ENCODE assay signal across 10 mouse cellular contexts in genomic region chr19:23968125-23968861, GRCm38 (mm10).
DNase-seq lines count a peak whose midpoint lies in the region; ATAC-seq and TF ChIP-seq lines count a peak whose summit lies in the region.
"Had no signal": no experiment of that assay in that cellular context is flagged by ENCODE, and none has a peak within 500 bp of the region (broad histone marks: within the 10 kb centered on the region; RNA-seq: fewer than 3 reads in every experiment).

No protein-coding gene starts in this region.

- no peak for ATAC-seq in heart, embryonic 11.5 days (replicated peaks; ENCODE audit: insufficient number of reproducible peaks, low FRiP score, low TSS enrichment)
- ATAC-seq in heart, postnatal 0 days (ENCODE audit: insufficient read depth, low read depth) = 0 out of 2 replicates have a peak, but pooled peaks have one; percentile 10
- peak; percentile 20; the same call in 1 of the 2 replicates for ATAC-seq in lung, embryonic 14.5 days (ENCODE audit: insufficient read depth)
- ATAC-seq: forebrain, postnatal 0 days had no signal

- no peak overlapping the region for H3K9ac ChIP-seq in heart, embryonic 11.5 days (ENCODE audit: low read depth, low read length)
- H3K9ac ChIP-seq in heart, postnatal 0 days (replicated peaks; ENCODE audit: low read depth, low read length) = no peak overlapping the region
- no peak overlapping the region for H3K9ac ChIP-seq in lung, embryonic 14.5 days
- H3K9ac ChIP-seq: forebrain, postnatal 0 days had no signal

- no peaks in the 10 kb centered on the region for H3K9me3 ChIP-seq in heart, embryonic 11.5 days (replicated peaks; ENCODE audit: control insufficient read depth, low read length)
- no peaks in the 10 kb centered on the region for H3K9me3 ChIP-seq in heart, postnatal 0 days (replicated peaks; ENCODE audit: control insufficient read depth, low read length)
- no peaks in the 10 kb centered on the region for H3K9me3 ChIP-seq in lung, embryonic 14.5 days (ENCODE audit: low read depth, low read length)

- WGBS in heart, embryonic 11.5 days (ENCODE audit: insufficient replicate concordance) = 57% methylated on average over 5 of the region's 5 CpGs
- 59% methylated on average over 5 of the region's 5 CpGs for WGBS in heart, postnatal 0 days
- 51% methylated on average over 5 of the region's 5 CpGs for WGBS in lung, embryonic 14.5 days

- H3K4me1 ChIP-seq in heart, embryonic 11.5 days (ENCODE audit: control insufficient read depth, insufficient read depth, low read length) = peaks cover 42% of the 10 kb centered on the region
- peaks cover 51% of the 10 kb centered on the region for H3K4me1 ChIP-seq in heart, postnatal 0 days (ENCODE audit: control insufficient read depth, insufficient read depth)
- peaks cover 12% of the 10 kb centered on the region; the same call in 1 of the 2 replicates for H3K4me1 ChIP-seq in lung, embryonic 14.5 days (ENCODE audit: insufficient read depth)

- H3K4me3 ChIP-seq in heart, embryonic 11.5 days (ENCODE audit: low read depth, low read length) = no peak overlapping the region
- no peak overlapping the region for H3K4me3 ChIP-seq in heart, postnatal 0 days (ENCODE audit: low read depth, low read length)
- H3K4me3 ChIP-seq in lung, embryonic 14.5 days (ENCODE audit: low read depth, low read length) = no peak overlapping the region

- peak overlapping the region; percentile 38 for H3K27ac ChIP-seq in heart, embryonic 11.5 days (ENCODE audit: low read depth, low read length)
- H3K27ac ChIP-seq in heart, postnatal 0 days (ENCODE audit: low read depth) = peak overlapping the region; percentile 64
- peak overlapping the region; percentile 73; the same call in 1 of the 2 replicates for H3K27ac ChIP-seq in lung, embryonic 14.5 days (ENCODE audit: low read depth)

- H3K27me3 ChIP-seq in heart, embryonic 11.5 days (ENCODE audit: control insufficient read depth, insufficient read depth, low read length) = no peaks in the 10 kb centered on the region
- no peaks in the 10 kb centered on the region for H3K27me3 ChIP-seq in heart, postnatal 0 days (ENCODE audit: control insufficient read depth, insufficient read depth, low read length)
- H3K27me3 ChIP-seq in lung, embryonic 14.5 days (ENCODE audit: insufficient read depth, low read length) = no peaks in the 10 kb centered on the region

- 0 out of 2 replicates have a peak, but pooled peaks have one; percentile 14 for TF ChIP-seq EP300 in heart, postnatal 0 days (IDR thresholded peaks at IDR 0.05; ENCODE audit: low read depth)

- no peak for DNase-seq in heart, adult 9 months (ENCODE audit: low spot score in 2 of 2)
- DNase-seq in heart, postnatal 0 days (ENCODE audit: low spot score) = peak; percentile 40
- peak; percentile 58 for DNase-seq in lung, embryonic 14.5 days
- DNase-seq in yolk sac, embryonic 10.5 days (ENCODE audit: low spot score) = peak; percentile 11
- no peak for DNase-seq in frontal cortex, postnatal 10 days (ENCODE audit: low spot score in 2 of 2)
- DNase-seq in layer of hippocampus, adult 8-10 months (ENCODE audit: low spot score in 2 of 2) = no peak
- DNase-seq: forebrain, postnatal 0 days; kidney, postnatal 25 days; layer of hippocampus, postnatal 36 days had no signal

- no peak for TF ChIP-seq CTCF in heart, postnatal 0 days (IDR thresholded peaks at IDR 0.05; ENCODE audit: low read depth)
- TF ChIP-seq CTCF in lung, embryonic 14.5 days (IDR thresholded peaks at IDR 0.05; ENCODE audit: low read depth) = no peak

- no peak overlapping the region for H3K4me2 ChIP-seq in heart, embryonic 11.5 days
- H3K4me2 ChIP-seq in heart, postnatal 0 days (ENCODE audit: low read depth, low read length) = no peak overlapping the region
- H3K4me2 ChIP-seq in lung, embryonic 14.5 days = no peak overlapping the region

- no peaks in the 10 kb centered on the region for H3K36me3 ChIP-seq in heart, embryonic 11.5 days (ENCODE audit: control insufficient read depth, insufficient read depth, low read length)
- H3K36me3 ChIP-seq in heart, postnatal 0 days (replicated peaks; ENCODE audit: control insufficient read depth, insufficient read depth, low read length) = no peaks in the 10 kb centered on the region
- H3K36me3 ChIP-seq in lung, embryonic 14.5 days (ENCODE audit: insufficient read depth) = no peaks in the 10 kb centered on the region

Comparison
In these comparisons a context has a peak if more than half of its experiments do, and no peak if none do; other contexts are left out.
1. DNase-seq: peak in heart, postnatal 0 days (single experiment), lung, embryonic 14.5 days (single experiment) and yolk sac, embryonic 10.5 days (single experiment); none in heart, adult 9 months (0 of 2), frontal cortex, postnatal 10 days (0 of 2) and layer of hippocampus, adult 8-10 months (0 of 2).
2. Peak in every context shown above with its lines, with median percentiles within 50 percentile points of each other: H3K27ac ChIP-seq.